Mouse (Mus musculus) midbrain, postnatal 0 days (tissue): Measurements from ENCODE around the gene Fto. TPM values are rescaled to one million over a fixed set of nuclear protein-coding genes. Genes with fewer than 3 reads are reported as not detected.

ENCODE experiments used
- ATAC-seq: fragments of 200-750 bp; cut with Nextera tagmentation; 2 replicates; pipeline ENCODE4 v1.8.0; 2017; ENCODE audit warnings: moderate number of reproducible peaks, mild to moderate bottlenecking, moderate TSS enrichment, moderate library complexity; ENCODE audit not compliant: low FRiP score
- DNase-seq: peaks from one replicate; pipeline ENCODE4 v3.0.0-alpha.2; 2015; ENCODE audit warnings: low spot score
- H3K27ac ChIP-seq: fragments of 300-500 bp; sonication (generic); 2 replicates; pipeline ENCODE4 v1.5.1; 2014; ENCODE audit warnings: low read depth, mild to moderate bottlenecking, low read length, mixed read lengths
- H3K27me3 ChIP-seq: fragments of 300-500 bp; sonication (generic); 2 replicates; pipeline ENCODE4 v1.6.1; 2014; ENCODE audit warnings: low read length, control low read depth, mixed read lengths; ENCODE audit not compliant: insufficient read depth
- H3K36me3 ChIP-seq: fragments of 300-500 bp; sonication (generic); 2 replicates; pipeline ENCODE4 v1.6.1; 2014; ENCODE audit warnings: low read length, control low read depth, mixed read lengths; ENCODE audit not compliant: insufficient read depth
- H3K4me1 ChIP-seq: fragments of 300-500 bp; sonication (generic); 2 replicates; pipeline ENCODE4 v1.6.1; 2014; ENCODE audit warnings: mild to moderate bottlenecking, control low read depth, antibody characterized with exemption, low read length, mixed read lengths; ENCODE audit not compliant: insufficient read depth
- H3K4me2 ChIP-seq: fragments of 300-500 bp; sonication (generic); 2 replicates; pipeline ENCODE4 v1.6.1; 2014; ENCODE audit warnings: low read depth, mild to moderate bottlenecking, low read length, mixed read lengths; ENCODE audit not compliant: poor library complexity, severe bottlenecking
- H3K4me3 ChIP-seq: fragments of 300-500 bp; sonication (generic); 2 replicates; pipeline ENCODE4 v1.5.1; 2014; ENCODE audit warnings: low read depth, mild to moderate bottlenecking, low read length, moderate library complexity
- H3K9ac ChIP-seq: fragments of 300-500 bp; sonication (generic); replicated peaks from 2 replicates; pipeline ENCODE4 v1.6.1; 2014; ENCODE audit warnings: mild to moderate bottlenecking, low read length, moderate library complexity, mixed read lengths; ENCODE audit not compliant: poor library complexity, severe bottlenecking
- H3K9me3 ChIP-seq: fragments of 300-500 bp; sonication (generic); 2 replicates; pipeline ENCODE4 v1.6.1; 2016; ENCODE audit warnings: low read length, control low read depth
- CTCF ChIP-seq: IDR thresholded peaks from 2 replicates; pipeline ENCODE4 v1.5.1; 2016; ENCODE audit warnings: antibody characterized with exemption, mild to moderate bottlenecking
- WGBS: fragments of 180-500 bp; shearing (Covaris S2); extraction: QIAGEN DNeasy Blood & Tissue Kit; methylation state at CpG from one replicate; pipeline ENCODE4 v1.1.7; 2014; 5-methylcytosine and 5-hydroxymethylcytosine counted together
- polyA plus RNA-seq: library from polyadenylated mRNA; unstranded; fragments of >200 nt; fragmentation: Nextera tagmentation; extraction: Ambion mirVana; gene quantifications from 2 replicates; pipeline ENCODE4 v1.2.1, GENCODE M21; 2015
- total RNA-seq: library from RNA; depleted of rRNA; stranded (reverse); fragments of >200 nt; gene quantifications from 2 replicates; pipeline ENCODE4 v1.2.3, GENCODE M21; 2014

The Fto gene
- total and polyA plus RNA-seq, 2 experiments from 2014 or later: 97.9 to 151 TPM

GRCm38 (mm10) chr8:91474731-91475279 is 161.5 kb downstream of the Fto start:
- peaks cover 9% of the 10 kb centered on the region; the same call in 1 of the 2 replicates for H3K36me3 ChIP-seq
- WGBS: 91% methylated on average over 6 of the region's 6 CpGs
- no peak overlapping the region for H3K4me2 ChIP-seq
- H3K27ac ChIP-seq: no peak overlapping the region
- TF ChIP-seq CTCF: no peak
- H3K4me1 ChIP-seq: no peaks in the 10 kb centered on the region
- no peak for DNase-seq
- no peak overlapping the region for H3K9ac ChIP-seq
- no peak for ATAC-seq
- H3K27me3 ChIP-seq: no peaks in the 10 kb centered on the region
- H3K4me3 ChIP-seq: no peak overlapping the region
- H3K9me3 ChIP-seq: no peaks in the 10 kb centered on the region

- H3K9ac ChIP-seq: no peak overlapping the region
- no peak for TF ChIP-seq CTCF
- H3K9me3 ChIP-seq: no peaks in the 10 kb centered on the region
- peaks cover 9% of the 10 kb centered on the region; the same call in 1 of the 2 replicates for H3K36me3 ChIP-seq
- DNase-seq (no peak), ATAC-seq (no peak)
- no peak overlapping the region for H3K27ac ChIP-seq
- no peaks in the 10 kb centered on the region for H3K4me1 ChIP-seq
- no peaks in the 10 kb centered on the region for H3K27me3 ChIP-seq
- 95% methylated on average over 5 of the region's 5 CpGs for WGBS
- H3K4me2 ChIP-seq: no peak overlapping the region
- H3K4me3 ChIP-seq: no peak overlapping the region
Measured at GRCm38 (mm10) chr8:91476988-91477387, 163.7 kb downstream of the Fto start.

DNA sequence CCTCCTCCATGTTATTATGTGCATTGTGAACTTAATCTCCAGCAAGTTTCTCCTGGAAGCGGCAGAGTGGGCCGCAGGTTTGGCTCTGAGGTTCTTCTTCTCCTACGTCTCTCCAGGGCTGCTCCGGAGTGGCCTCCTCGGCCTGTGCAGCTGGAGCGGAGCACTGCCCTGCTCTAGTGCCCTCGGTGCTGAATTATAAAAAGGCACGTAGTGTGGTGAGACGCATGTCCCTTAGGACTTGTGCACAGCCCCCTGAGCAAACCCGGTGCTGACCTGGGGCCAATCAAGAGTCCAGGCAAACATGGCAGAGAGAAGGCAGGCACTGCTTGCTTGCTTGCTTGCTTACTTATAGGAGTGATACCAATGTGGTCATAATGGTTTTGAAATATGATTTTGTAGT is 164.1 kb downstream of the Fto start:
- peaks cover 9% of the 10 kb centered on the region; the same call in 1 of the 2 replicates for H3K36me3 ChIP-seq
- no peaks in the 10 kb centered on the region for H3K4me1 ChIP-seq
- ATAC-seq (no peak), DNase-seq (no peak)
- 92% methylated on average over 10 of the region's 10 CpGs for WGBS
- TF ChIP-seq CTCF: no peak
- H3K9ac ChIP-seq: no peak overlapping the region
- no peaks in the 10 kb centered on the region for H3K9me3 ChIP-seq
- no peak overlapping the region for H3K4me3 ChIP-seq
- H3K27me3 ChIP-seq: no peaks in the 10 kb centered on the region
- H3K4me2 ChIP-seq: no peak overlapping the region
- no peak overlapping the region for H3K27ac ChIP-seq

- WGBS: 52% methylated on average over 9 of the region's 9 CpGs
- Histone ChIP-seq H3K9me3 (no peaks in the 10 kb centered on the region), H3K4me3 (no peak overlapping the region), H3K4me2 (no peak overlapping the region), H3K9ac (no peak overlapping the region), H3K4me1 (no peaks in the 10 kb centered on the region), H3K27ac (no peak overlapping the region), H3K27me3 (no peaks in the 10 kb centered on the region), H3K36me3 (no peaks in the 10 kb centered on the region)
- no peak for ATAC-seq
- no peak for TF ChIP-seq CTCF
- no peak for DNase-seq
Measured at GRCm38 (mm10) chr8:91482511-91482910, 169.2 kb downstream of the Fto start.

DNA sequence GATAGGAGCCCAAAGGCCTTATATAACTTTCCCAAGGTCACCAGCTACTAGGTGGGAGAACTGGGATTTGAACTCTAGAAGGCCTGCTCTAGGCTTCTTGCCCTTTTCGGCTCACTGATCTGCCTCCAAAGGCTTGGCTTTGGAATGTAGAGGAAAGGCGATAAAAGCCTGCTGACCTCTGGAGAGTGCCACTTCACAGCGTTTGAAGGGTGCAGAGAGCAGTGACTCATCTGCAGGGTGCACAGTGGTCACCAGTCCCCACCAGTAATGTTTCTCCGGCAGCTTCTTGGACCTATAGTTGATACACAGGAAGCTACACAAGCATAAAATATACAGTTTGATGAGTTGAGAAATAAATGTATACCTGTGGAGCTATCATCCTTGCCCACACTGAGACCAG is 173.1 kb downstream of the Fto start:
- no peak for TF ChIP-seq CTCF
- H3K27me3 ChIP-seq: no peaks in the 10 kb centered on the region
- no peak overlapping the region for H3K4me3 ChIP-seq
- no peak overlapping the region for H3K4me2 ChIP-seq
- 89% methylated on average over 4 of the region's 4 CpGs for WGBS
- H3K9me3 ChIP-seq: no peaks in the 10 kb centered on the region
- no peak for ATAC-seq
- H3K4me1 ChIP-seq: no peaks in the 10 kb centered on the region
- H3K36me3 ChIP-seq: no peaks in the 10 kb centered on the region
- no peak overlapping the region for H3K27ac ChIP-seq
- no peak overlapping the region for H3K9ac ChIP-seq
- no peak for DNase-seq

DNA sequence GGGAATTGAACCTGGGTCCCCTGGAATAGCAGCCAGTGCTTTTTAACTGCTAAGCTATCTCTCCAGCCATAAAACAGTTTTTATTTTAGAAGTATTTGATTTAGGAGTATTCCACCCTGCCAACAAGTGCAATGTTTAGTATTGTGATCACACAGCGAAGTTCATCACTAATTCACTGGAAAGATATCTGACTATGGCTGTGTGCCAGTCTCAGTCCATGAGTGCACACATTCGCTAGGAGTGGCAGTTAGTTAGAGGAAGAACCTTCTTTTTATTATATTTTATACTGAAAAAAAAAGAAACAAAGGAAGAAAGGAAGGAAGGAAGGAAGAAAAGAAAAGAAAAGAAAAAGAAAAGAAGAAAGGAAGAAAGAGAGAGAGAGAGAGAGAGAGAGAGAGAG is 174.1 kb downstream of the Fto start:
- no peaks in the 10 kb centered on the region for H3K9me3 ChIP-seq
- 83% methylated on average over 2 of the region's 2 CpGs for WGBS
- H3K27me3 ChIP-seq: no peaks in the 10 kb centered on the region
- no peaks in the 10 kb centered on the region for H3K36me3 ChIP-seq
- H3K9ac ChIP-seq: no peak overlapping the region
- ATAC-seq (no peak), DNase-seq (no peak)
- no peak for TF ChIP-seq CTCF
- no peak overlapping the region for H3K4me2 ChIP-seq
- H3K4me1 ChIP-seq: 0 out of 2 replicates have a peak, but pooled peaks cover 2% of the 10 kb centered on the region
- H3K4me3 ChIP-seq: no peak overlapping the region
- H3K27ac ChIP-seq: no peak overlapping the region
